Mouse (Mus musculus) naive thymus-derived CD4-positive, alpha-beta T cell, adult 2 months (primary cell): Measurements from ENCODE around the gene Adat3.

Source experiments
- DNase-seq: peaks from one replicate; pipeline ENCODE4 v3.0.0-alpha.2; 2011; ENCODE audit warnings: low read depth

The Adat3 gene

DNA sequence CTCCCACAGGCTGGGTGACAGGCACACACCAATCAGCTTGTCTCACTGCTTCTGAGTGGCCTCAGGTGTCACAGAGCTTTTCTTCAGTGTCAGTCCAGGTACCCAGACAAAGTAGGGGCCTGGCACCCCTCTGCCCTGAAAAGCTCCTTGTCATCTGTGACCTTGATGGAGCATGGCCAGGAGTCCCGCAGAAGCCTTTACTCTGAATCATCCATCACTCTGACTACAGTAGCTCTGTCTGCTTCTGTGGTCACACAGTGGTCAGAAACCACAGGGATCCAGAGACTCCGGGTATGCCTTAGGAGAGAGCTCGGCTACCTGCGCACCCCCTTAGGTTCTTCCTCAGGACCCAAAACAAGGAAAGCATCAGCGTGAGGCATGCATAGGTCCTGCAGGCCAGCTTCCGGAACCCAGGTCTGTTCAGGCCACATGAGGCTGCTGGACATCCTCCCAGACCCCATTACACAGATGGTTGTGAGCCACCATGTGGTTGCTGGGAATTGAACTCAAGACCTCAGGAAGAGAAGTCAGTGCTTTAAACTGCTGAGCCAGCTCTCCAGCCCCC, 50.6 kb downstream of the Adat3 start:
- no peak for DNase-seq

DNA sequence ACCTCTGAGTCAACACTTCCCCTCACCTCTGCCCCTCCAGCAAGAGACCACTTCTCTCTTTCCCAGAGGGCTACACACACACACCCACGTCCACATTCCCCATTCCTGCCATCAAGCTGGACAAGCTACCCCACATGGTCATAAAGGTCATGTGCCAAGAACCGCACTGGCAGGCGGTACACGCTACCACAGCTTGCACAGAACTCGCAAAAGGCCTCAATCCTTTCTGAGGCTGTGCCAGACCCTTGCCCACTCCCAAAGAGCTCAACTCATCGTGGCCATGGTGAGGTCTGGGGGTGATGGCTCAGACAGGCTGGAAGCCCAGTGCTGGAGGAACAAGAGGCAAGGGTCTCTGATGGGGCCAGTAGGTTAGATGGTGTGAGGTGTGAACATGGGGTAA, 52.2 kb downstream of the Adat3 start:
- no peak for DNase-seq

- DNase-seq: peak; percentile 27
Observed at GRCm38 (mm10) chr10:80655406-80656129, 52.9 kb downstream of the Adat3 start.

DNA sequence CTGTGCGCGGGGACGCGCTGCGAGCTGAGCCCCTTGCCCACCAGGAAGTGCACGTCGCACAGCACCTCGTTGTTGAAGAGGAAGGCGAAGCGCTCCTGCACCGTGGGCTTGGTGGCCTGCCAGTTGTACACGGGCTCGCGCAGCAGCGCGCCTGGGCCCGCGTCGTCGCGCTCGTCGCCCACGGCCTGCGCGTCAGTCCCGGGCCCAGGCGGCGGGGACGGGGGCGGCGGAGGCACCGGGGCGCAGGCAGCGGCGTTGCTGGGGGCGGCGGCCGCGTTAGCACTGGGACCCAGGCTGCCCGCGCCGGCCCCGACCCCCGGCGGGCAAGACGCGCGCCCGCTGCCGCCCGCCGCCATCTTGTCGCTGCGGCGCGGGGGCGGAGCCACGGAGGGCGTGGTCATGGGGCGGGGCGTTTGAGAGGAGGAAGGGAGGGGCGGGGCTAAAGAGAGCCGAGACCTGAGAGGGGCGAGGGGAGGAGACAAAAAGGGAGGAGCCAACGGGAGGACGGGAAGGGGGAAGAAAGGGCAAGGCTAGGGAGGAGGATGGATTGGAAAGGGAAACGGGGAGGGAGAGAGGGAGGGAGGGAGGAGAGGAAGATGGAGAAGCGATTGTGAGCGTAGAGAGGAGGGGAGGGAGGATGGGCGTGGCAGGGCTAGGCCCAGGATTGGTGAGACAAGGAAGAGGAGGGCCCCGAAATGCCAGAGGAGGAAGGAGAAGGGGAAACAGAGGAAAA, 53.6 kb downstream of the Adat3 start:
- DNase-seq: peak; percentile 96

- DNase-seq: peak; percentile 41
Observed at GRCm38 (mm10) chr10:80656863-80657623, 54.4 kb downstream of the Adat3 start, which contains the start of gene Btbd2. TSS of gene Btbd2 (minus strand) at chr10:80657071.
